10 mouse cellular contexts compared by ENCODE assay signal in genomic region chr8:77364472-77364871, GRCm38 (mm10).
DNase-seq lines count a peak whose midpoint lies in the region; ATAC-seq lines count a peak whose summit lies in the region.
"Had no signal": no experiment of that assay in that cellular context is flagged by ENCODE, and none has a peak within 500 bp of the region (broad histone marks: within the 10 kb centered on the region; RNA-seq: fewer than 3 reads in every experiment).

No protein-coding gene starts in this region.

- 80% methylated on average over 11 of the region's 11 CpGs for WGBS in heart, embryonic 12.5 days

- H3K9me3 ChIP-seq in heart, embryonic 12.5 days (replicated peaks), result no peaks in the 10 kb centered on the region

- H3K4me2 ChIP-seq in heart, embryonic 12.5 days, result no peak overlapping the region

- peaks cover 18% of the 10 kb centered on the region for H3K36me3 ChIP-seq in heart, embryonic 12.5 days

- peak; percentile 95 for DNase-seq in heart, adult 11 months
- peak; percentile 23 to 32 for DNase-seq in frontal cortex, postnatal 14 days (ENCODE audit: low spot score in 2 of 2)
- DNase-seq in left cerebral cortex, adult 18-20 months (ENCODE audit: low spot score in 2 of 2), result peak; percentile 61 to 64
- DNase-seq in right cerebral cortex, postnatal 4 days, result peak; percentile 53
- no peak for DNase-seq in gastrocnemius, postnatal 4 days (ENCODE audit: low spot score in 2 of 2)
- DNase-seq in urinary bladder, postnatal 10 days (ENCODE audit: low spot score), result no peak
- DNase-seq in gastrocnemius, adult 8-10 months (ENCODE audit: low spot score in 2 of 2), result no peak
- DNase-seq: kidney, postnatal 14 days; lung, adult 2 months had no signal

- no peak overlapping the region for H3K4me3 ChIP-seq in heart, embryonic 12.5 days

- no peak overlapping the region for H3K27ac ChIP-seq in heart, embryonic 12.5 days (ENCODE audit: poor library complexity, severe bottlenecking)

- no peak overlapping the region for H3K9ac ChIP-seq in heart, embryonic 12.5 days

- peaks cover 4% of the 10 kb centered on the region; the same call in 1 of the 2 replicates for H3K4me1 ChIP-seq in heart, embryonic 12.5 days (replicated peaks)

- no peak for ATAC-seq in heart, embryonic 12.5 days (ENCODE audit: insufficient number of reproducible peaks, low FRiP score)

- no peaks in the 10 kb centered on the region for H3K27me3 ChIP-seq in heart, embryonic 12.5 days (replicated peaks)

Comparison
In these comparisons a context has a peak if more than half of its experiments do, and no peak if none do; other contexts are left out.
1. DNase-seq: peak in heart, adult 11 months (single experiment), frontal cortex, postnatal 14 days (2 of 2), left cerebral cortex, adult 18-20 months (2 of 2) and right cerebral cortex, postnatal 4 days (single experiment); none in gastrocnemius, postnatal 4 days (0 of 2), urinary bladder, postnatal 10 days (single experiment) and gastrocnemius, adult 8-10 months (0 of 2).